Mouse (Mus musculus): ENCODE results near the gene Szrd1.

The Szrd1 gene

GRCm38 (mm10) chr4:141115398-141115797 is 24.2 kb downstream of the Szrd1 start:
- no peak for DNase-seq (ENCODE audit: extremely low spot score, low spot score)

GRCm38 (mm10) chr4:141114521-141114981 is 25.0 kb downstream of the Szrd1 start:
- DNase-seq (ENCODE audit: extremely low spot score, low spot score), result no peak

- no peak for DNase-seq (ENCODE audit: extremely low spot score, low spot score)
Measured at GRCm38 (mm10) chr4:141113831-141114230, 25.7 kb downstream of the Szrd1 start.

GRCm38 (mm10) chr4:141108196-141108732 is 31.3 kb downstream of the Szrd1 start:
- DNase-seq (ENCODE audit: extremely low spot score, low spot score), result no peak

- no peak for DNase-seq (ENCODE audit: extremely low spot score, low spot score)
Measured at GRCm38 (mm10) chr4:141106526-141107183, 32.9 kb downstream of the Szrd1 start.

- DNase-seq (ENCODE audit: extremely low spot score, low spot score), result peak; percentile 43
Measured at GRCm38 (mm10) chr4:141101855-141102254, 37.7 kb downstream of the Szrd1 start.

- no peak for DNase-seq (ENCODE audit: extremely low spot score, low spot score)
Measured at GRCm38 (mm10) chr4:141101291-141101690, 38.3 kb downstream of the Szrd1 start.

GRCm38 (mm10) chr4:141099956-141100355 is 39.6 kb downstream of the Szrd1 start:
- DNase-seq (ENCODE audit: extremely low spot score, low spot score), result no peak

GRCm38 (mm10) chr4:141098935-141099334 is 40.6 kb downstream of the Szrd1 start:
- no peak for DNase-seq (ENCODE audit: extremely low spot score, low spot score)

- DNase-seq (ENCODE audit: extremely low spot score, low spot score), result no peak
Measured at GRCm38 (mm10) chr4:141096710-141097109, 42.9 kb downstream of the Szrd1 start.

- DNase-seq (ENCODE audit: extremely low spot score, low spot score), result no peak
Measured at GRCm38 (mm10) chr4:141095016-141095415, 44.6 kb downstream of the Szrd1 start.

- no peak for DNase-seq (ENCODE audit: extremely low spot score, low spot score)
Measured at GRCm38 (mm10) chr4:141088714-141089113, 50.9 kb downstream of the Szrd1 start.

- no peak for DNase-seq (ENCODE audit: extremely low spot score, low spot score)
Measured at GRCm38 (mm10) chr4:141088033-141088432, 51.5 kb downstream of the Szrd1 start, which contains the start of gene Spata21. Gene Spata21 (plus strand): TSS chr4:141088333.

- no peak for DNase-seq (ENCODE audit: extremely low spot score, low spot score)
Measured at GRCm38 (mm10) chr4:141086862-141087261, 52.7 kb downstream of the Szrd1 start.

GRCm38 (mm10) chr4:141078510-141079137 is 61.0 kb downstream of the Szrd1 start:
- DNase-seq (ENCODE audit: extremely low spot score, low spot score), result no peak

- DNase-seq (ENCODE audit: extremely low spot score, low spot score), result peak; percentile 96
Measured at GRCm38 (mm10) chr4:141077681-141078509, 61.7 kb downstream of the Szrd1 start, which contains the start of gene Necap2. Gene Necap2 (minus strand): TSS chr4:141078357.

GRCm38 (mm10) chr4:141076761-141077506 is 62.6 kb downstream of the Szrd1 start:
- no peak for DNase-seq (ENCODE audit: extremely low spot score, low spot score)

GRCm38 (mm10) chr4:141074109-141074508 is 65.5 kb downstream of the Szrd1 start:
- DNase-seq (ENCODE audit: extremely low spot score, low spot score), result no peak

GRCm38 (mm10) chr4:141073661-141074060 is 65.9 kb downstream of the Szrd1 start:
- DNase-seq (ENCODE audit: extremely low spot score, low spot score), result no peak

- DNase-seq (ENCODE audit: extremely low spot score, low spot score), result no peak
Measured at GRCm38 (mm10) chr4:141072502-141072901, 67.1 kb downstream of the Szrd1 start.

GRCm38 (mm10) chr4:141069731-141070130 is 69.8 kb downstream of the Szrd1 start:
- peak; percentile 49 for DNase-seq (ENCODE audit: extremely low spot score, low spot score)

Data from neural tube, embryonic 10.5 days (tissue).